Mouse (Mus musculus): ENCODE data around the gene Hnrnpk. TPM values are rescaled to one million over a fixed set of nuclear protein-coding genes. Genes with fewer than 3 reads are reported as not detected.
"Not testable (repeated sequence)": the region's sequence is repeated elsewhere in the genome, so short reads cannot be mapped to it uniquely, and the experiment has no call there.

The Hnrnpk gene
- polyA plus RNA-seq, 1 experiment from 2014 or later, result 554 TPM

GRCm38 (mm10) chr13:58373153-58373470, 30.0 kb downstream of the Hnrnpk start:
- Histone ChIP-seq H3K4me3 (ENCODE audit: low read depth, low read length) (no peak overlapping the region), H3K27ac (ENCODE audit: low read length) (no peak overlapping the region), H3K27me3 (ENCODE audit: control insufficient read depth, insufficient read depth, low read depth, low read length) (no peaks in the 10 kb centered on the region), H3K4me1 (ENCODE audit: control insufficient read depth, low read depth, low read length) (no peaks in the 10 kb centered on the region), H3K9ac (ENCODE audit: low read depth, low read length) (no peak overlapping the region), H3K4me2 (ENCODE audit: low read depth, low read length) (no peak overlapping the region), H3K36me3 (ENCODE audit: control insufficient read depth, insufficient read depth) (no peaks in the 10 kb centered on the region), H3K9me3 (replicated peaks; ENCODE audit: control insufficient read depth, low read length) (no peaks in the 10 kb centered on the region)
- ATAC-seq (ENCODE audit: low read depth), result no peak
- 55% methylated on average over 2 of the region's 2 CpGs for WGBS (ENCODE audit: insufficient replicate concordance)

GRCm38 (mm10) chr13:58372278-58373152, 30.6 kb downstream of the Hnrnpk start:
- ATAC-seq (ENCODE audit: low read depth), result no peak
- Histone ChIP-seq H3K27ac (ENCODE audit: low read length) (no peak overlapping the region), H3K4me1 (ENCODE audit: control insufficient read depth, low read depth, low read length) (no peaks in the 10 kb centered on the region), H3K27me3 (ENCODE audit: control insufficient read depth, insufficient read depth, low read depth, low read length) (no peaks in the 10 kb centered on the region), H3K4me2 (ENCODE audit: low read depth, low read length) (no peak overlapping the region), H3K4me3 (ENCODE audit: low read depth, low read length) (no peak overlapping the region), H3K36me3 (ENCODE audit: control insufficient read depth, insufficient read depth) (no peaks in the 10 kb centered on the region), H3K9me3 (replicated peaks; ENCODE audit: control insufficient read depth, low read length) (no peaks in the 10 kb centered on the region), H3K9ac (ENCODE audit: low read depth, low read length) (no peak overlapping the region)
- 64% methylated on average over 5 of the region's 5 CpGs for WGBS (ENCODE audit: insufficient replicate concordance)

- Histone ChIP-seq H3K4me2 (ENCODE audit: low read depth, low read length) (no peak overlapping the region), H3K4me3 (ENCODE audit: low read depth, low read length) (no peak overlapping the region), H3K27ac (ENCODE audit: low read length) (no peak overlapping the region), H3K4me1 (ENCODE audit: control insufficient read depth, low read depth, low read length) (no peaks in the 10 kb centered on the region), H3K9ac (ENCODE audit: low read depth, low read length) (no peak overlapping the region), H3K36me3 (ENCODE audit: control insufficient read depth, insufficient read depth) (no peaks in the 10 kb centered on the region), H3K27me3 (ENCODE audit: control insufficient read depth, insufficient read depth, low read depth, low read length) (no peaks in the 10 kb centered on the region), H3K9me3 (replicated peaks; ENCODE audit: control insufficient read depth, low read length) (no peaks in the 10 kb centered on the region)
- WGBS (ENCODE audit: insufficient replicate concordance), result 46% methylated on average over 4 of the region's 4 CpGs
- ATAC-seq (ENCODE audit: low read depth), result no peak
These were observed 34.3 kb downstream of the Hnrnpk start for GRCm38 (mm10) chr13:58368835-58369234.

GRCm38 (mm10) chr13:58367641-58368040, 35.5 kb downstream of the Hnrnpk start:
- no peak for ATAC-seq (ENCODE audit: low read depth)
- Histone ChIP-seq H3K4me2 (ENCODE audit: low read depth, low read length) (no peak overlapping the region), H3K4me1 (ENCODE audit: control insufficient read depth, low read depth, low read length) (no peaks in the 10 kb centered on the region), H3K4me3 (ENCODE audit: low read depth, low read length) (no peak overlapping the region), H3K9me3 (replicated peaks; ENCODE audit: control insufficient read depth, low read length) (no peaks in the 10 kb centered on the region), H3K27me3 (ENCODE audit: control insufficient read depth, insufficient read depth, low read depth, low read length) (no peaks in the 10 kb centered on the region), H3K27ac (ENCODE audit: low read length) (no peak overlapping the region), H3K36me3 (ENCODE audit: control insufficient read depth, insufficient read depth) (no peaks in the 10 kb centered on the region), H3K9ac (ENCODE audit: low read depth, low read length) (no peak overlapping the region)
- 41% methylated on average over 1 of the region's 1 CpGs for WGBS (ENCODE audit: insufficient replicate concordance)

GRCm38 (mm10) chr13:58366373-58366772, 36.8 kb downstream of the Hnrnpk start:
- H3K4me2 ChIP-seq (ENCODE audit: low read depth, low read length), result no peak overlapping the region
- H3K9me3 ChIP-seq (replicated peaks; ENCODE audit: control insufficient read depth, low read length), result no peaks in the 10 kb centered on the region
- no peak overlapping the region for H3K27ac ChIP-seq (ENCODE audit: low read length)
- H3K9ac ChIP-seq (ENCODE audit: low read depth, low read length), result no peak overlapping the region
- ATAC-seq (ENCODE audit: low read depth), result no peak
- H3K27me3 ChIP-seq (ENCODE audit: control insufficient read depth, insufficient read depth, low read depth, low read length), result no peaks in the 10 kb centered on the region
- no peaks in the 10 kb centered on the region for H3K4me1 ChIP-seq (ENCODE audit: control insufficient read depth, low read depth, low read length)
- no peaks in the 10 kb centered on the region for H3K36me3 ChIP-seq (ENCODE audit: control insufficient read depth, insufficient read depth)
- H3K4me3 ChIP-seq (ENCODE audit: low read depth, low read length), result no peak overlapping the region
- WGBS (ENCODE audit: insufficient replicate concordance), result 66% methylated on average over 3 of the region's 3 CpGs

GRCm38 (mm10) chr13:58365179-58365578, 38.0 kb downstream of the Hnrnpk start:
- 71% methylated on average over 8 of the region's 8 CpGs for WGBS (ENCODE audit: insufficient replicate concordance)
- not testable (repeated sequence) for H3K9me3 ChIP-seq (replicated peaks; ENCODE audit: control insufficient read depth, low read length); H3K9ac ChIP-seq (ENCODE audit: low read depth, low read length)

GRCm38 (mm10) chr13:58364353-58365175, 38.6 kb downstream of the Hnrnpk start:
- Histone ChIP-seq H3K4me1 (ENCODE audit: control insufficient read depth, low read depth, low read length) (no peaks in the 10 kb centered on the region), H3K27ac (ENCODE audit: low read length) (no peak overlapping the region), H3K4me3 (ENCODE audit: low read depth, low read length) (no peak overlapping the region), H3K9ac (ENCODE audit: low read depth, low read length) (no peak overlapping the region), H3K27me3 (ENCODE audit: control insufficient read depth, insufficient read depth, low read depth, low read length) (no peaks in the 10 kb centered on the region), H3K9me3 (replicated peaks; ENCODE audit: control insufficient read depth, low read length) (no peaks in the 10 kb centered on the region), H3K36me3 (ENCODE audit: control insufficient read depth, insufficient read depth) (no peaks in the 10 kb centered on the region), H3K4me2 (ENCODE audit: low read depth, low read length) (no peak overlapping the region)
- WGBS (ENCODE audit: insufficient replicate concordance), result 53% methylated on average over 8 of the region's 8 CpGs
- ATAC-seq (ENCODE audit: low read depth), result no peak

More at GRCm38 (mm10) chr13:58365179-58365578, 38.0 kb downstream of the Hnrnpk start:
- H3K27ac ChIP-seq (ENCODE audit: low read length); H3K4me3 ChIP-seq (ENCODE audit: low read depth, low read length); H3K36me3 ChIP-seq (ENCODE audit: control insufficient read depth, insufficient read depth); ATAC-seq (ENCODE audit: low read depth); H3K4me2 ChIP-seq (ENCODE audit: low read depth, low read length); H3K27me3 ChIP-seq (ENCODE audit: control insufficient read depth, insufficient read depth, low read depth, low read length); H3K4me1 ChIP-seq (ENCODE audit: control insufficient read depth, low read depth, low read length): not testable (repeated sequence)

GRCm38 (mm10) chr13:58359304-58359653, 43.9 kb downstream of the Hnrnpk start:
- Histone ChIP-seq H3K4me3 (ENCODE audit: low read depth, low read length) (peak overlapping the region; percentile 70), H3K4me2 (ENCODE audit: low read depth, low read length) (peak overlapping the region; percentile 98), H3K9me3 (replicated peaks; ENCODE audit: control insufficient read depth, low read length) (no peaks in the 10 kb centered on the region), H3K27me3 (ENCODE audit: control insufficient read depth, insufficient read depth, low read depth, low read length) (peaks cover 4% of the 10 kb centered on the region), H3K36me3 (ENCODE audit: control insufficient read depth, insufficient read depth) (no peaks in the 10 kb centered on the region), H3K9ac (ENCODE audit: low read depth, low read length) (peak overlapping the region; percentile 48), H3K4me1 (ENCODE audit: control insufficient read depth, low read depth, low read length) (peaks cover 9% of the 10 kb centered on the region), H3K27ac (ENCODE audit: low read length) (peak overlapping the region; percentile 72)
- WGBS (ENCODE audit: insufficient replicate concordance), result 9% methylated on average over 7 of the region's 7 CpGs
- peak; percentile 25 for ATAC-seq (ENCODE audit: low read depth)

Measured in liver, embryonic 16.5 days (tissue).